Mouse (Mus musculus) stomach, postnatal 0 days (tissue): Measurements from ENCODE around the gene Rab28. TPM values are rescaled to one million over a fixed set of nuclear protein-coding genes. Genes with fewer than 3 reads are reported as not detected.

ENCODE experiments used
- ATAC-seq: fragments of 200-750 bp; cut with Nextera tagmentation; 2 replicates; pipeline ENCODE4 v1.8.0; 2017; ENCODE audit not compliant: low FRiP score, low TSS enrichment
- DNase-seq: peaks from one replicate; pipeline ENCODE4 v3.0.0-alpha.2; 2016; ENCODE audit warnings: low spot score
- H3K27ac ChIP-seq: fragments of 300-500 bp; sonication (generic); replicated peaks from 2 replicates; pipeline ENCODE4 v1.5.1; 2014; ENCODE audit warnings: mild to moderate bottlenecking, control low read depth
- H3K27me3 ChIP-seq: fragments of 300-500 bp; sonication (generic); 2 replicates; pipeline ENCODE4 v1.6.1; 2014; ENCODE audit warnings: low read length; ENCODE audit not compliant: control insufficient read depth, insufficient read depth
- H3K36me3 ChIP-seq: fragments of 300-500 bp; sonication (generic); 2 replicates; pipeline ENCODE4 v1.6.1; 2014; ENCODE audit warnings: low read length, mixed read lengths; ENCODE audit not compliant: control insufficient read depth, insufficient read depth
- H3K4me1 ChIP-seq: fragments of 300-500 bp; sonication (generic); replicated peaks from 2 replicates; pipeline ENCODE4 v1.6.1; 2014; ENCODE audit warnings: antibody characterized with exemption; ENCODE audit not compliant: control insufficient read depth, insufficient read depth
- H3K4me2 ChIP-seq: fragments of 300-500 bp; sonication (generic); replicated peaks from 2 replicates; pipeline ENCODE4 v1.6.1; 2014; ENCODE audit warnings: low read depth, mild to moderate bottlenecking, control low read depth, moderate library complexity
- H3K4me3 ChIP-seq: fragments of 300-500 bp; sonication (generic); 2 replicates; pipeline ENCODE4 v1.5.1; 2014; ENCODE audit warnings: low read depth, low read length, control low read depth
- H3K9ac ChIP-seq: fragments of 300-500 bp; sonication (generic); 2 replicates; pipeline ENCODE4 v1.6.1; 2014; ENCODE audit warnings: mild to moderate bottlenecking, low read length, control low read depth, mixed read lengths
- H3K9me3 ChIP-seq: fragments of 300-500 bp; sonication (generic); 2 replicates; pipeline ENCODE4 v1.6.1; 2016; ENCODE audit warnings: low read length; ENCODE audit not compliant: control insufficient read depth
- CTCF ChIP-seq: IDR thresholded peaks from 2 replicates; pipeline ENCODE4 v1.5.1; 2016; ENCODE audit warnings: antibody characterized with exemption, low read depth, mild to moderate bottlenecking, moderate library complexity
- EP300 ChIP-seq: optimal IDR thresholded peaks from 2 replicates; pipeline ENCODE3; 2016; ENCODE audit warnings: antibody characterized with exemption
- WGBS: fragments of 180-500 bp; shearing (Covaris S2); extraction: QIAGEN DNeasy Blood & Tissue Kit; methylation state at CpG from one replicate; pipeline ENCODE4 v1.1.7; 2014; 5-methylcytosine and 5-hydroxymethylcytosine counted together
- polyA plus RNA-seq: library from polyadenylated mRNA; unstranded; fragments of >200 nt; fragmentation: Nextera tagmentation; extraction: Ambion mirVana; gene quantifications from 2 replicates; pipeline ENCODE4 v1.2.1, GENCODE M21; 2015

Rab28 gene
- 44.4 and 46.7 TPM in 2 replicates for polyA plus RNA-seq

DNA sequence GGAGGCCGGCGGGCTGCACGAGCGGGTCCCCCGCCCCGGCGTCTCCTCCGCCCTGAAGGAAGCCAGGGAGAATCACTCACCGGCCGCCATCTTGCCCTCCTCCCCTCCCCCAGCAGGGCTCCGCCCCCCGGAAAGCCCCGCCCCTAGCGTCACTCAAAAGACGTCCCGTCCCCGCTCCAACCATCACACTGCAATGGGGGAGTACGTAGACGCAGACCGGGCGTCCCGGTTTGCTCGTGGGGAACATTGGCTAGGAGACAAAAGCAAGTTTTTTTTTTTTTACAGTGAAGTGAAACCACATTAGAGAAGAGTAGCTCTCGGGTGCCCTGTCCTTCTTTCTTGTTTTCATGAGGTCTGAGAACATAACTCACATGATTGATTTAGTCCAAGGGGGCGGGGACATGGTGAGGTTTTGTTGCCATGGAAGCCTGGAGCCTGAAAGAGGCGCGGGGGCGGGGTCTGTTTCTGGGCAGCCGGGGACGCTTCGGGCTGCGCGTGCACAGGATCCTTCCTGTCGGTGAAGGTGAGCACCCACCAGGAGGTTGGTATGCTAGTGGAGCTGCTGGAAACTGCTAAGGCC, at the start of gene Rab28:
TSS of gene Rab28 (minus strand) at position 107 of the 580 bp plus-strand sequence.
- DNase-seq (peak; percentile 96), ATAC-seq (peak; percentile 98)
- no peaks in the 10 kb centered on the region for H3K4me1 ChIP-seq
- no peaks in the 10 kb centered on the region for H3K36me3 ChIP-seq
- peak within 1 kb of the TSS; percentile 99 for H3K4me2 ChIP-seq
- no peaks in the 10 kb centered on the region for H3K9me3 ChIP-seq
- H3K27me3 ChIP-seq, result no peaks in the 10 kb centered on the region
- peak within 1 kb of the TSS; percentile 89 for H3K27ac ChIP-seq
- H3K4me3 ChIP-seq, result peak within 1 kb of the TSS; percentile 98
- peak within 1 kb of the TSS; percentile 84 for H3K9ac ChIP-seq
- WGBS, result under 1% methylated on average over 31 of the region's 34 CpGs
- TF ChIP-seq CTCF (no peak; the same call in 1 of the 2 replicates), EP300 (no peak)

DNA sequence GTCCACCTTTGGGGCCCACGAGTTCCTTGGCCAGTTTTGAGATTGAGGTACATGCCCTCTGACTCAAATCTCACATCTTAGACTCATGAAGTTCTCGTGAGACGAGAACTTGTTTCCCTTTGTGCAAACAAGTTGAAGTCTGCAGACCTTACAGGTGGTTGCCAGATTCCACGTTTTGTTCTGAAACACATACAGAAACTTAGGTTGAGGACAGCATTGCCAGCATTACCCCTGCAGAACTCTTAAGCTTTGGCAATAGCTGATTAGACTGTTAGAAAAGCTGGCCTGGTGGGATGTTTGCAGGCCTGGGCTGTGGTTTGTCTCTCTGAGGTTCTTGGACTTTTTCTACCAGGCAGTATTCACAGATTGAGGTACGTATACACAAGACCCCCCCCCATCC, 49.4 kb upstream of the Rab28 start:
- H3K27ac ChIP-seq, result no peak overlapping the region
- no peaks in the 10 kb centered on the region for H3K36me3 ChIP-seq
- TF ChIP-seq CTCF, result no peak
- no peak for TF ChIP-seq EP300
- H3K4me3 ChIP-seq, result no peak overlapping the region
- H3K9me3 ChIP-seq, result no peaks in the 10 kb centered on the region
- H3K27me3 ChIP-seq, result peaks cover 17% of the 10 kb centered on the region
- ATAC-seq, result no peak
- WGBS, result 29% methylated on average over 5 of the region's 5 CpGs
- no peak for DNase-seq
- H3K9ac ChIP-seq, result no peak overlapping the region
- H3K4me2 ChIP-seq, result no peak overlapping the region
- H3K4me1 ChIP-seq, result no peaks in the 10 kb centered on the region

DNA sequence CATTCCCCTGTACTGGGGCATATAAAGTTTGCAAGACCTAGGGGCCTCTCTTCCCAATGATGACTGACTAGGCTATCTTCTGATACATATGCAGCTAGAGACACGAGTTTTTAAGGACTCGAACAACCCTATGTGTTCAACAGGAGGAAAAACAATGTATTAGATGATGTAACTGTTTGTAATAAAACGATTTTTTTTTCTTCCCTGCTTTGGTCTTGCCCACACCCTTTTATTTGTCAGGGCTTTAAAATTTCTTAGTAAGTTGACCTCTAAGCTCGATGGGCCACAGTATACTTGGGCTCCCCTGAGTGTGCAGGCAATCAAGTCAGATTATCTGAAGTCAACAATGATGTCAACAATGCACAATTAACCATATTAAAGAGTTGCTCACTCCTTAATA, 48.4 kb upstream of the Rab28 start:
- Histone ChIP-seq H3K4me2 (no peak overlapping the region), H3K27me3 (peaks cover 17% of the 10 kb centered on the region), H3K27ac (no peak overlapping the region), H3K4me3 (no peak overlapping the region), H3K36me3 (no peaks in the 10 kb centered on the region), H3K9me3 (no peaks in the 10 kb centered on the region), H3K4me1 (no peaks in the 10 kb centered on the region), H3K9ac (no peak overlapping the region)
- DNase-seq (no peak), ATAC-seq (no peak)
- 17% methylated on average over 4 of the region's 4 CpGs for WGBS
- TF ChIP-seq EP300, result no peak
- TF ChIP-seq CTCF, result no peak

DNA sequence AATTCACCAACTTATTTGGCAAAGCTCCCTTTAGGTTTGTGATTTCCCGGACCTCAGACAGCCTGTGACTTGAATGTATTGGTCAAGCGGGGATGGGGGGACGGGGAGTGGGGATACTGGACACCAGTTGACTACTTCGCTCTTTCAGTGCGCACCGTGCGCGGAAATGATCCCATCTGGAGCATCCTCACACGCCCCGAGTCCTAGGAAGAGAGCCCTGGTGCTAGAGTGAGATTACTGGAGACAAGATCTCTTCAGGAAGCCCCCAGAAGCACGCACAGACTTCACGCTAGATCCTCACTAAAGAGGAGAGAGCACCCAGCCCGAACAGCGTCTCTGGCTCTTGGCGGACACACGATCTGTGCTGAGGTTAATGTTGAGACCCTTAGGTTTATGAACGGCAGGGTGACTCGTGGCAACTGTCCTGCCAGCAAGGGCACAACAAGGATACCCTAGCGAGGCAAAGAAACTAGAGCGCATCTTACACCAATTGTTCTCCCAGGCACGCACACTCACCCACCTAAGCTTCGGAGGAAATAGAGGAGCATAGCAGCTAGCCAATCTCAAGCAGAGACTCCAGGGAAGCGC, 47.5 kb upstream of the Rab28 start:
- DNase-seq, result no peak
- no peaks in the 10 kb centered on the region for H3K4me1 ChIP-seq

DNA sequence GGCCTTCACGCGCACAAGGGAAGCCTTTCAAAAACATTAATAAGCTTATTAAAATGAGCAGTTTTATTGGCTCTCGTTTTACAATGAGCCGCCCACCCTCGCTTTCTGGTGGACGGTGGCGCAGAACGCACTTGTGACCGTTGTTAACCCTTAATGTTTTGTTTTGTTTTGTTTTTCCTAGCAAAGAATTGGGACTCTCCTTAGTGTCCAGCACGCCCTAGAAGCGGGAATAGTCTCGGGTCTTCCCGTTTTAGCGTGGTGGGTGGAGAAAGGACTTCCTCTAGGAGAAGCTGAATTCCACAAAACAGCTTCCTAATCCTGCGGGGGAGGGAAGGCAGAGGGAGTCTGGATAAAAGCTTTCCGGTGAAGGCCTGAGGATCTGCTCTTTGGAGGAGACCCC, 46.9 kb upstream of the Rab28 start:
- DNase-seq (no peak), ATAC-seq (no peak)
- 3% methylated on average over 16 of the region's 16 CpGs for WGBS
- peak overlapping the region; percentile 23 for H3K4me3 ChIP-seq
- no peaks in the 10 kb centered on the region for H3K9me3 ChIP-seq
- H3K27me3 ChIP-seq, result peaks cover 17% of the 10 kb centered on the region
- no peaks in the 10 kb centered on the region for H3K4me1 ChIP-seq
- no peak for TF ChIP-seq CTCF
- H3K4me2 ChIP-seq, result peak overlapping the region; percentile 36
- no peak overlapping the region for H3K27ac ChIP-seq
- H3K9ac ChIP-seq, result no peak overlapping the region
- H3K36me3 ChIP-seq, result no peaks in the 10 kb centered on the region

More for the DNA sequence above, 47.5 kb upstream of the Rab28 start:
- H3K27me3 ChIP-seq, result peaks cover 17% of the 10 kb centered on the region
- H3K9ac ChIP-seq, result no peak overlapping the region
- TF ChIP-seq EP300, result no peak
- no peak for TF ChIP-seq CTCF
- H3K9me3 ChIP-seq, result no peaks in the 10 kb centered on the region
- H3K27ac ChIP-seq, result no peak overlapping the region
- no peak overlapping the region for H3K4me3 ChIP-seq
- H3K4me2 ChIP-seq, result peak overlapping the region; percentile 36
- no peak for ATAC-seq
- H3K36me3 ChIP-seq, result no peaks in the 10 kb centered on the region
- WGBS, result 5% methylated on average over 23 of the region's 23 CpGs

DNA sequence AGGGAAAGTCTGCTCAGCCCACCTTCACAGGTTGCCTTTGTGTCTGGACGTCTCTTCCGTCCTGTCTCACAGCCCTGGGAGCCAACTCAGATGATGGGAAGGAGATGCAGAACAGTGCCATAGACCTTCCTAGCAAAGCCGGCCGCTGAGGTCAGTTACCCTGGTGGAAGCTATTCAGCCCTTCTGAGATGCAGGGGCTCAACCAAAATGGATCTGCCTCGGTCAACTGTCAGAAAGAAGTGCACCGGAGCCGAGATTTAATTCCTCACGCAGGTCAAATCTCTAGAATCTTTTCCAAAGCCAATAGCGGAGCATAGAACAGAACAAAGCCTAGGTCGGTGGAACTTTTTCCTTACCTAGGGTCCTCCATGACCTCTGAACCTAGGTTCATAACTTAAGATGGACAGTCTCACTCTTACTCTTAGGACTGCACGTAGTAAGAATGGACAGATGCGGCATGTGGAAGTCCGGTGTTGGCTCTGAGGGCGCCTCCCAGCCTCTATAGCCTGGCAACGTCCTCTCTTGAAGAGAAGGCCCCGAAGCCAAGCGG, 46.3 kb upstream of the Rab28 start:
- Histone ChIP-seq H3K27ac (no peak overlapping the region), H3K36me3 (no peaks in the 10 kb centered on the region), H3K4me2 (peak overlapping the region; percentile 36), H3K9me3 (no peaks in the 10 kb centered on the region), H3K27me3 (peaks cover 17% of the 10 kb centered on the region), H3K4me1 (no peaks in the 10 kb centered on the region), H3K9ac (no peak overlapping the region), H3K4me3 (peak overlapping the region; percentile 23)
- WGBS, result 6% methylated on average over 17 of the region's 17 CpGs
- no peak for TF ChIP-seq EP300
- no peak for TF ChIP-seq CTCF
- ATAC-seq (no peak), DNase-seq (no peak)
